In genomic region chr3:153161676-153162075, GRCm38 (mm10) we compare ENCODE assay signal across 19 mouse cellular contexts.
DNase-seq lines count a peak whose midpoint lies in the region; ATAC-seq and TF ChIP-seq lines count a peak whose summit lies in the region.
"Had no signal": no experiment of that assay in that cellular context is flagged by ENCODE, and none has a peak within 500 bp of the region (broad histone marks: within the 10 kb centered on the region; RNA-seq: fewer than 3 reads in every experiment).

No protein-coding gene starts in this region.

- TF ChIP-seq EP300 in CH12.LX (IDR thresholded peaks at IDR 0.05; ENCODE audit: low read length) (no peak; the same call in 1 of the 2 replicates), MEL (IDR thresholded peaks at IDR 0.05; ENCODE audit: low read depth in 1 of 2, low read length in 2 of 2) (no peak)

- dilution Hi-C loops in CH12.LX (cut with MboI; ENCODE audit: extremely low pct_ligation_motif_present, extremely low pct_unique_long_range_greater_than_20kb, low sequenced_read_pairs), result no loop called here

- H3K27me3 ChIP-seq in embryonic facial prominence, embryonic 14.5 days (replicated peaks; ENCODE audit: control insufficient read depth, insufficient read depth, low read length), result no peaks in the 10 kb centered on the region
- H3K27me3 ChIP-seq in embryonic facial prominence, embryonic 10.5 days (replicated peaks; ENCODE audit: low read depth, poor library complexity, severe bottlenecking), result no peaks in the 10 kb centered on the region
- no peaks in the 10 kb centered on the region for H3K27me3 ChIP-seq in kidney, embryonic 16.5 days (ENCODE audit: insufficient read depth, low read length)
- H3K27me3 ChIP-seq in CH12.LX (replicated peaks) (no peaks in the 10 kb centered on the region), MEL (ENCODE audit: control insufficient read depth in 1 of 2, insufficient read depth in 2 of 2, low read length in 2 of 2) (peaks cover 3 to 6% of the 10 kb centered on the region in 2 experiments; a peak in 2 of 4 replicates)
- H3K27me3 ChIP-seq: embryonic facial prominence, embryonic 12.5 days; hindbrain, embryonic 13.5 days had no signal

- no peak overlapping the region for H3K27ac ChIP-seq in embryonic facial prominence, embryonic 14.5 days (replicated peaks; ENCODE audit: low read depth, low read length)
- no peak overlapping the region for H3K27ac ChIP-seq in embryonic facial prominence, embryonic 10.5 days (replicated peaks)
- H3K27ac ChIP-seq in kidney, embryonic 16.5 days (ENCODE audit: low read length), result no peak overlapping the region
- no peak overlapping the region for H3K27ac ChIP-seq in CH12.LX (ENCODE audit: insufficient read depth, low read depth)
- no peak overlapping the region for H3K27ac ChIP-seq in MEL (ENCODE audit: control insufficient read depth, low read depth, low read length)
- H3K27ac ChIP-seq: embryonic facial prominence, embryonic 12.5 days; forebrain, embryonic 12.5 days; hindbrain, embryonic 13.5 days; hindbrain, postnatal 0 days had no signal

- TF ChIP-seq CTCF in CH12.LX (conservative IDR thresholded peaks at IDR 0.05 in 1 of 2, IDR thresholded peaks at IDR 0.05 in 1 of 2; ENCODE audit: low read depth in 2 of 2, low read length in 2 of 2) (no peak), MEL (IDR thresholded peaks at IDR 0.05 in 2 of 3, conservative IDR thresholded peaks at IDR 0.05 in 1 of 3; ENCODE audit: control insufficient read depth in 1 of 3, insufficient read depth in 1 of 3, low read depth in 2 of 3, low read length in 3 of 3, poor library complexity in 1 of 3, severe bottlenecking in 1 of 3) (no peak)

- H3K9me3 ChIP-seq in embryonic facial prominence, embryonic 14.5 days (ENCODE audit: control insufficient read depth, low read length), result no peaks in the 10 kb centered on the region
- no peaks in the 10 kb centered on the region for H3K9me3 ChIP-seq in embryonic facial prominence, embryonic 10.5 days
- no peaks in the 10 kb centered on the region for H3K9me3 ChIP-seq in kidney, embryonic 16.5 days (ENCODE audit: low read length)
- no peaks in the 10 kb centered on the region for H3K9me3 ChIP-seq in CH12.LX (replicated peaks; ENCODE audit: low read length)
- H3K9me3 ChIP-seq in MEL (replicated peaks; ENCODE audit: insufficient read depth, low read length), result no peaks in the 10 kb centered on the region
- H3K9me3 ChIP-seq: embryonic facial prominence, embryonic 12.5 days; forebrain, embryonic 12.5 days; G1E; hindbrain, embryonic 13.5 days had no signal

- H3K4me3 ChIP-seq in embryonic facial prominence, embryonic 14.5 days (ENCODE audit: low read depth, low read length), result no peak overlapping the region
- no peak overlapping the region for H3K4me3 ChIP-seq in embryonic facial prominence, embryonic 10.5 days
- no peak overlapping the region for H3K4me3 ChIP-seq in kidney, embryonic 16.5 days (ENCODE audit: low read length)
- no peak overlapping the region for H3K4me3 ChIP-seq in CH12.LX (replicated peaks in 1 of 3; ENCODE audit: low read depth in 2 of 3, low read length in 2 of 3, poor library complexity in 1 of 3)
- H3K4me3 ChIP-seq in MEL (ENCODE audit: control insufficient read depth in 1 of 2, insufficient read depth in 1 of 2, low read depth in 2 of 2, low read length in 2 of 2), result no peak overlapping the region
- H3K4me3 ChIP-seq: embryonic facial prominence, embryonic 12.5 days; forebrain, embryonic 12.5 days; hindbrain, embryonic 13.5 days had no signal

- no peak overlapping the region for H3K4me2 ChIP-seq in embryonic facial prominence, embryonic 14.5 days (ENCODE audit: low read depth, low read length)
- H3K4me2 ChIP-seq in kidney, embryonic 16.5 days (replicated peaks; ENCODE audit: low read depth, low read length), result no peak overlapping the region
- H3K4me2 ChIP-seq in CH12.LX (ENCODE audit: insufficient read depth, low read depth, poor library complexity, severe bottlenecking), result no peak overlapping the region
- H3K4me2 ChIP-seq: embryonic facial prominence, embryonic 12.5 days; forebrain, embryonic 12.5 days; hindbrain, embryonic 13.5 days had no signal

- no peaks in the 10 kb centered on the region for H3K36me3 ChIP-seq in embryonic facial prominence, embryonic 14.5 days (ENCODE audit: control insufficient read depth, insufficient read depth, low read length)
- no peaks in the 10 kb centered on the region for H3K36me3 ChIP-seq in embryonic facial prominence, embryonic 10.5 days (replicated peaks)
- no peaks in the 10 kb centered on the region for H3K36me3 ChIP-seq in kidney, embryonic 16.5 days (ENCODE audit: insufficient read depth, low read length)
- H3K36me3 ChIP-seq in CH12.LX (replicated peaks in 1 of 2; ENCODE audit: control insufficient read depth in 1 of 2, insufficient read depth in 1 of 2, low read length in 1 of 2), result no peaks in the 10 kb centered on the region
- H3K36me3 ChIP-seq in MEL (ENCODE audit: control insufficient read depth in 1 of 2, insufficient read depth in 2 of 2, low read length in 2 of 2), result no peaks in the 10 kb centered on the region
- H3K36me3 ChIP-seq: embryonic facial prominence, embryonic 12.5 days; forebrain, embryonic 12.5 days; G1E; hindbrain, embryonic 13.5 days had no signal

- in situ Hi-C loops in CH12.LX (cut with MboI; ENCODE audit: low pct_ligation_motif_present, low pct_unique_long_range_greater_than_20kb, low sequenced_read_pairs), result no loop called here

- H3K4me1 ChIP-seq in embryonic facial prominence, embryonic 14.5 days (ENCODE audit: control insufficient read depth, insufficient read depth, low read length), result no peaks in the 10 kb centered on the region
- H3K4me1 ChIP-seq in embryonic facial prominence, embryonic 10.5 days, result peaks cover 9% of the 10 kb centered on the region
- H3K4me1 ChIP-seq in kidney, embryonic 16.5 days (ENCODE audit: insufficient read depth, low read length), result no peaks in the 10 kb centered on the region
- H3K4me1 ChIP-seq in CH12.LX (ENCODE audit: control insufficient read depth in 1 of 2, insufficient read depth in 2 of 2), result peaks cover 6 to 53% of the 10 kb centered on the region in 2 experiments
- no peaks in the 10 kb centered on the region for H3K4me1 ChIP-seq in MEL (ENCODE audit: control insufficient read depth in 1 of 2, insufficient read depth in 2 of 2, low read length in 2 of 2)
- H3K4me1 ChIP-seq: embryonic facial prominence, embryonic 12.5 days; forebrain, embryonic 12.5 days; hindbrain, embryonic 13.5 days had no signal

- TF ChIP-seq RAD21 in CH12.LX (IDR thresholded peaks at IDR 0.05; ENCODE audit: low read depth, low read length) (no peak; the same call in 1 of the 2 replicates), MEL (IDR thresholded peaks at IDR 0.05; ENCODE audit: low read depth, low read length) (no peak)

- 57% methylated on average over 9 of the region's 9 CpGs for WGBS in embryonic facial prominence, embryonic 14.5 days
- WGBS in embryonic facial prominence, embryonic 10.5 days, result 68% methylated on average over 9 of the region's 9 CpGs
- WGBS in kidney, embryonic 16.5 days, result 40% methylated on average over 9 of the region's 9 CpGs

- no peak for TF ChIP-seq POLR2A in CH12.LX (IDR thresholded peaks at IDR 0.05; ENCODE audit: low read depth, low read length)
- TF ChIP-seq POLR2A in MEL (IDR thresholded peaks at IDR 0.05; ENCODE audit: control insufficient read depth in 1 of 2, insufficient read depth in 1 of 2, low read depth in 1 of 2, low read length in 2 of 2, poor library complexity in 1 of 2), result no peak

- peak; percentile 10 for DNase-seq in embryonic facial prominence, embryonic 14.5 days (ENCODE audit: low spot score)
- DNase-seq in embryonic facial prominence, embryonic 10.5 days (ENCODE audit: low spot score), result no peak
- DNase-seq in kidney, adult 9 months, result no peak
- DNase-seq in CH12.LX (ENCODE audit: extremely low read depth) (peak; percentile 75), MEL (ENCODE audit: low read depth, low spot score) (peak; percentile 30)
- DNase-seq in testis, postnatal 10 days (ENCODE audit: low spot score), result no peak
- DNase-seq: adrenal gland, adult 2 months; adrenal gland, postnatal 25 days; cerebellum, adult 18-20 months; forebrain, postnatal 0 days; gastrocnemius, postnatal 14 days; heart, postnatal 14 days; kidney, adult 11 months had no signal

- no peaks in the 10 kb centered on the region for H3K79me2 ChIP-seq in CH12.LX (replicated peaks; ENCODE audit: control insufficient read depth, extremely low read depth, insufficient read depth, poor library complexity, severe bottlenecking)
- no peaks in the 10 kb centered on the region for H3K79me2 ChIP-seq in MEL (ENCODE audit: control insufficient read depth, insufficient read depth, low read length, poor library complexity)

- no peak overlapping the region for H3K9ac ChIP-seq in embryonic facial prominence, embryonic 14.5 days (ENCODE audit: low read depth, low read length)
- H3K9ac ChIP-seq in kidney, embryonic 16.5 days (replicated peaks; ENCODE audit: low read length), result no peak overlapping the region
- H3K9ac ChIP-seq in CH12.LX (ENCODE audit: insufficient read depth, low read depth), result no peak overlapping the region
- no peak overlapping the region for H3K9ac ChIP-seq in MEL (ENCODE audit: control insufficient read depth, low read depth, low read length, poor library complexity, severe bottlenecking)
- H3K9ac ChIP-seq: embryonic facial prominence, embryonic 12.5 days; forebrain, embryonic 12.5 days; forebrain, postnatal 0 days; hindbrain, embryonic 13.5 days had no signal

- no peak for ATAC-seq in embryonic facial prominence, embryonic 14.5 days (ENCODE audit: low read depth)
- peak; percentile 46; the same call in 1 of the 2 replicates for ATAC-seq in kidney, embryonic 16.5 days (ENCODE audit: low FRiP score, low TSS enrichment)
- ATAC-seq: forebrain, postnatal 0 days; hindbrain, postnatal 0 days had no signal

TF ChIP-seq in CH12.LX, 34 proteins besides CTCF, POLR2A, EP300 and RAD21:
- TF ChIP-seq MXI1 (IDR thresholded peaks at IDR 0.05; ENCODE audit: low read depth, low read length) (peak; percentile 74; the same call in 1 of the 2 replicates), CHD2 (IDR thresholded peaks at IDR 0.05; ENCODE audit: low read length) (no peak)

TF ChIP-seq in MEL, 35 proteins besides CTCF, POLR2A, EP300 and RAD21 (continues in another document):
- TF ChIP-seq USF1 (IDR thresholded peaks at IDR 0.05; ENCODE audit: low read depth, low read length) (no peak), MYC (IDR thresholded peaks at IDR 0.05; ENCODE audit: low read depth, low read length) (no peak), BHLHE40 (IDR thresholded peaks at IDR 0.05; ENCODE audit: borderline replicate concordance, low read depth, low read length) (no peak), CHD2 (IDR thresholded peaks at IDR 0.05; ENCODE audit: low read length) (no peak), KAT2A (conservative IDR thresholded peaks at IDR 0.05; ENCODE audit: low read depth, low read length) (no peak), E2F4 (IDR thresholded peaks at IDR 0.05; ENCODE audit: borderline replicate concordance, low read depth, low read length) (no peak), ELF1 (IDR thresholded peaks at IDR 0.05; ENCODE audit: low read depth, low read length) (no peak), NELFE (IDR thresholded peaks at IDR 0.05; ENCODE audit: low read depth, low read length) (no peak), GATA1 (IDR thresholded peaks at IDR 0.05; ENCODE audit: low read depth, low read length) (no peak), MAX (IDR thresholded peaks at IDR 0.05; ENCODE audit: low read length) (no peak), MAFK (IDR thresholded peaks at IDR 0.05; ENCODE audit: borderline replicate concordance, low read depth, low read length) (no peak)

Comparison
In these comparisons a context has a peak if more than half of its experiments do, and no peak if none do; other contexts are left out.
1. DNase-seq: peak in embryonic facial prominence, embryonic 14.5 days (single experiment), CH12.LX (single experiment) and MEL (single experiment); none in embryonic facial prominence, embryonic 10.5 days (single experiment), kidney, adult 9 months (single experiment) and testis, postnatal 10 days (single experiment).